Mouse (Mus musculus): ENCODE results near the gene Tmc8.
"Not testable (repeated sequence)": the region's sequence is repeated elsewhere in the genome, so short reads cannot be mapped to it uniquely, and the experiment has no call there.

The Tmc8 gene

DNA sequence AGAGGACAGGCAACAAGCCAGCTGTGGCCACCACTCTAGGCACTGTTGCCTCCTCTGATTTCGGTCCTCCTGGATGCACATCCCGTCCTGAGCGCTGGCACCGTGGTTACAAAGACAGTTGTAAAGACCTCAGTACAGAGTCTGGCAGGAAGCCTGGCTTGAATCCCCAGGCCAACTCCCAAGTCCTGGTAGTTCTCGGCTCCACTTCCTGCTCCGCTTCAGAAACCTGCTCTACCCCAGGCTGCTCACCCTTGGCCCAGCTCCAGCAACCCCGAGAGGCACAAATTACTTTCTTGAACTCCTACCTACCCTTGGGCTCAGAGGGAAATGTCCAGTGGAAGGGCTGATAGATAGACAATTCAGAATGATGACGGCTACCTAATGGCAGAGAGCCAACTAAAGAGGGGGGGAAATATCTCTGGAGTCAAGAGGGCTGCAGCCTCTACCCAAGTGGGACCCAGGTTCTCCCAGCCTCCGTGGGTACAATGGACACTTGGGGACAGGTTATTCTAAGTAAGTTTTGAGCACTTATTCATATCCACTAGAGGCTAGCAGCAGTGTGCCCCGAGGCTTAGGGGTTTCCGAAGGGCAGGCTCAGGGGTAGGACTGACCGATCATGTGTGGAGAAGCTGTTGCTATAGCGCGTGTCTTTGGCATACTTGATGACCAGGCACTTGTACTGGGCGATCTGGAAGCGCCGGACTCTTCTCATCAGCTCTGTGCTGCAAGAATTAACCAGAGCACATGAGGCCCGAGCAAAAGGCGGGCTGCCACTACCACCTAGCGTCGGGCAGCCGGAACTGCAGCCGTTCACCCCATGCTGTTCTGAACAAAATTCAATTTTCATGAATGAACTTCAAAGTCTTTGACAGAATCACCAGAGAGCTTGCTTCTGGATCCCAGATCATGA is 42.4 kb downstream of the Tmc8 start:
- DNase-seq (ENCODE audit: low spot score in 2 of 2) = peak; percentile 84 to 94

DNA sequence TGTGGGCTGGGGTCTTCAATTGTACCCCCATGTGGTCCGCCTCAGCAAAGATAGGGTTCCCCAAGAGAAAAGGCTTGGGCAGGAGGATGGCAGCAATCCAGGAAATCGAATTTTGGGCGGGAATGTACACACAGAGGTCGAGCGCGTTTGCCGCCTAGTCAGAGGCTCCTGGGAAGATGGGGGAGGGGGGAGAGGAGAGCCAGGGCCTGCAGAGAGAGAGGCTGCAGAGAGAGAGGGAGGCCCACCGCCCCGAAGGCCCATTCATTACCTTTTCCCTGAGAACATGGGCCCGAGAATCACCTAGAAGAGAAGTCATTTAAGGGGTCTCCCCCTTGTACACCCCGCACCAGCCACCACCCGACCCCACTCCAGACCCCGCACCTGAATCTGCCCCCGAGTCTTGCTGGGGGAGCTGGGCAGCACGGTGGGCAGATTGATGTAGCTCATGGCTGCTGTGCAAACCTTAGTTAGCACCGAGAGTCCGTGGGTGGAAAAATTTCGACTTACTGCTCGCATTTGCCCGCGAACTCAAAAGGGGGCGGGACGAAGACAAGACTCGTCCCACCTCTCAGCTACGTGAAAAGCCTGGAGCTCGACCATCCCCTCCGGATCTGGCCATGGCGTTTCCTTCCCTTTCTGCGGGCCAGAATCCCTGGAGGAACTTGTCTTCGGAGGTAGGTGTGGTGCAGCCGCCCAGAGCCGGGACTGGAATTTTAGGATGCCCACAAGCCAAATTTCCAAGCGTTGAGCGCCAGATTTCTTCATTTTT is 43.6 kb downstream of the Tmc8 start, which contains the start of the genes Afmid and Tk1:
Gene Afmid (plus strand): TSS at position 592 of the 769 bp plus-strand sequence.
Gene Tk1 (minus strand): TSS at position 760 of the 769 bp plus-strand sequence.
- DNase-seq (ENCODE audit: low spot score in 2 of 2) = peak; percentile 82 to 88

DNA sequence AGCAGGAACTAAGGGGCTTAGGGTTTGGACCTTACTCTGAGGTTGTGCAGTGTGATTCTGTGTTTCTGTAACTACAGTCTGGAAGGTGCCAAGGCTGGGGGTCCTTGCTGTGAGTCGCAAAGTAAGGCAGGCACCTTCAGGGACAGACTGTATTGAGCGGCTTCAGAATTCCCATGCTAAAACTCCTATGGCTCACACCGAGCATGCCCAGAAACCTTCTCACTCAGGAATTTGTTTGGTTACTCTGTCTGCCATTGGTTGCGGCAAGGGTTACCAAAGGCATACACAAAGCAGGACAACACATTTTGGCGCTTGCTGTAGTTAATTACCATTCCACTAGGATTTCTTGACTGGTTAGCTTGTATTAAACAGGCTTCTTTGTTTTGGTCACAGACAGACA is 44.3 kb downstream of the Tmc8 start:
- no peak for DNase-seq (ENCODE audit: low spot score in 2 of 2)

GRCm38 (mm10) chr11:117826916-117827315 is 45.0 kb downstream of the Tmc8 start:
- no peak for DNase-seq (ENCODE audit: low spot score in 2 of 2)

- no peak for DNase-seq (ENCODE audit: low spot score in 2 of 2)
Measured at GRCm38 (mm10) chr11:117827386-117827785, 45.5 kb downstream of the Tmc8 start.

GRCm38 (mm10) chr11:117828149-117828887 is 46.4 kb downstream of the Tmc8 start:
- DNase-seq (ENCODE audit: low spot score in 2 of 2) = peak; percentile 79 to 91

DNA sequence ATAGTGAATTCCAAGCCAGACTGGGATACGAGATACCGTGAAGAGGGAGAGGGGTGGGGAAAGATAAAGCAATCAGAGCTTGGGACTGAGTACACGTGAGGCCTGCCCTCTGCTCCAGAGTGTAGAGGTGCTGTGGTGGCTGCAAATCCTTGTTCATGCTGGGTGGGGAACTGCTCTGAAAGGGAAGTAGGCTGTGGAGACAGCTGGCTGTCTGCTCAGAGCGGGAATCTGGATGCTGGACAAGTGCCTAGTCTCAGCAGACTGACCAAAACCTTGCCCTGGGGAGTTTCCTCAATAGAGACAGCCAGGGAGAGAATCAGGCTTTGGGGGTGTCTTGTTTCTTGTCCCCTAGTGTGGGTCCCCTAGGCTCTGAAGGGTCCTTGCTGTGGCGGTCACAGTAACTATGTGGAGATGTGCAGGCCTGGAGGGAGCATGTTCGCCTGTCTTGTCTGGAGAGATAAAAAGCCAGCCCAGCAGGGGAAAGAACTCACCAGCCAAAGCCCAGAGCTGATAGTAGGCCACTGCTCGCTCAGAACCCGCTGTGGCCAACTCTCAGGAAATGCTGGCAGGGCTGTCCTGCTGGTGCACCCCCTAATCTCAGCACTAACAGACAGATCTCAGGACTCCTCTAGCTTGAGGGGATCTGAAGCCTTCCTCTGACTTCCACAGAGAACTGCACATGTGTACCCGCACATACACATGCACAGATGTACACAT is 47.2 kb downstream of the Tmc8 start:
- DNase-seq (ENCODE audit: low spot score in 2 of 2) = peak in 1 of 2 experiments; percentile 70

DNA sequence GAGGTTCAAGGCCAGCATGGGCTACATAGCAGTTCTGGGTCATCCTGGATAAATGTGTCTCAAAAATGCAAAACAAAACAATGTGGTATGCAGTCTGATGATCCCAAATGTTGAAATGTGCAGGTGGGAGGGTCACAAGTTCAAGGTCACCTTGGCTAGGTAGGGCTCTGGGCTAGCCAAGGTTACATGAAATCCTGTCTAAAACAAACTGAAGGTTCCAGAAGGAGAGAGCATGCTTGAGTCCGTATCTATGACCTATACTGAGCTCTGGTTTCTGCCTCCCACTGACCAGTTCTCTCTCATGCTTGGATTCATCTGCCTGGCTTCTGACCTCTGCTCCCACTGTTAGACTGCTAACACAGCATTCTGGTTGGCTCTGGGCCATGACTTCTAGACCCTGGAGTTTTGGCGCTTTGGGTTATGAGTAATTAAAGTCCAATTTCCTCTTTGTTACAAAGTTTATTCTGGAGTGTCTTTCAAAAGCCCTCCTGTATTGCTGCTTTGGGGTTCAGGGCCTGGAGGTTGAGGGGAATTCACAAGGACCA is 47.9 kb downstream of the Tmc8 start:
- DNase-seq (ENCODE audit: low spot score in 2 of 2) = no peak

DNA sequence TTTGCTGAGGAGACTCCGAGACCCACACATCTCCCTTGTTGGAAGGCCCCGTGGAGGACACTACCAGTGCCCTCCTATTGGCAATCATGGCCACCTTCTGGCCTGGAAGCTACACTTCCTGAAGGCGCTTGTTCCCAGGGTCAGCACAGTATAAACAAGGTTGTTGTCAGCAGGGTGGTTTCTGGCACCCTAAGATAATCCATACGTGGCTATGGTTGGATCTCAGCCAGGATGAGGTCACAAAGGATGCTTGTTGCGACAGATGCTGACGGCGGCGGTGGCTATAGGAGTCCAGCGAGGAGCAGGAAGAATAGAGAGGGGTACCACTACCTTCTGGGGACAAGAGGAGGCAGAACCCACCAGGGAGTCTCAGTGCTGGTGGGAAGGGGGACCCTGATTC is 48.5 kb downstream of the Tmc8 start:
- peak; percentile 82 to 87 for DNase-seq (ENCODE audit: low spot score in 2 of 2)

GRCm38 (mm10) chr11:117832086-117832969 is 50.5 kb downstream of the Tmc8 start:
- DNase-seq (ENCODE audit: low spot score in 2 of 2) = peak; percentile 91 to 98

DNA sequence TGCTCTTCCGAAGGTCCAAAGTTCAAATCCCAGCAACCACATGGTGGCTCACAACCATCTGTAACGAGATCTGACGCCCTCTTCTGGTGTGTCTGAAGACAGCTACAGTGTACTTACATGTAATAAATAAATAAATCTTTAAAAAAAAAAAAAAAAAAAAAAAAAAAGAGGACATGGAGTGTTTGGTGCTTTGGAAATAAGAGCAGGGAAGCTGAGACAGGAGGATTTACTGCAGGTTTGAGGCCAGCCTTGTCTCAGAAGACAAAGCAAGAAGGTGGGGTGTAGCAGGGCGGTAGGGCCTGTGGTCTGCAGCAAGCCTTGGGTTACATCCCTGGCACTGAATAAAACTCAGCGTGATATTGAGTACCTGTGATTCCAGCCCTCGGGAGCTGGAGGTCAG is 51.6 kb downstream of the Tmc8 start:
- not testable (repeated sequence) for DNase-seq (ENCODE audit: low spot score in 2 of 2)

GRCm38 (mm10) chr11:117834086-117834485 is 52.2 kb downstream of the Tmc8 start:
- no peak for DNase-seq (ENCODE audit: low spot score in 2 of 2)

DNA sequence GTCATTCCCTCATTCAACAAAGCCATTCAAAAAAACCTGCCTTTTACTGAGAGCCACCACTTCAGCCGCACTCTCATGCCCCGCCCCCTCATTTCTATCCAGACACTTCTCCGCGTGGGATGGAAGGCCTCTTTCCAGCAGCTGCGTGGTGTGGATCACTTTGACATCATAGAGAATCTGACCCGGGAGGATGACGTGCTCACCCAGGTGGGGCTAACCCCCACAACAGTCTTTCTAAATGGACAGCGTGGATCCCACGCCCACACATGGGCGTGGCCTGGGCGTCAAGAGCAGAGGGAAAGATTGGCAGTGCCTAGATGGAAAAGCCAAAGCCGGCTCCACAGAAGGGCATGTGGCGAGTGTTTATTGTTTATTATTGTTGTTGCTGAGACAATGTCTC is 54.4 kb downstream of the Tmc8 start:
- peak; percentile 63 to 74 for DNase-seq (ENCODE audit: low spot score in 2 of 2)

- peak; percentile 81 to 85 for DNase-seq (ENCODE audit: low spot score in 2 of 2)
Measured at GRCm38 (mm10) chr11:117838572-117838971, 56.7 kb downstream of the Tmc8 start.

DNA sequence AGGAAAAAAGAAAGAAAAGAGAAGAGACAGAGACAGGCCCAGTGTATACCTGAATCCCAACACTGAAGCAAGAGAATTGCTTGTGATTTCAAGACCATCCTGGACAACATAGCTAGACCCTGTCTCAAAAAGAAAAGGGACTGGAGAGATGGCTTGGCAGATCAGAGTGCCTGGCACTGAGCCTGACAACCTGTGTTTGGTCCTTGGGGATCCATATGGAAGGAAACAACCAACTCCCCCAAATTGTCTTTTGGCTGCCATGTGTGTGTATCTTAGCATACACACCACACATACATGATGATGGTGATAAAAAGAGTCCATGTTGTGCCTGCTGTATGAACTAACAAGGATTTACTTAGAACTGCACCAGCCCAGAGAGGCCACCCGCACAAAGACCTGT is 57.1 kb downstream of the Tmc8 start:
- DNase-seq (ENCODE audit: low spot score in 2 of 2) = no peak

DNA sequence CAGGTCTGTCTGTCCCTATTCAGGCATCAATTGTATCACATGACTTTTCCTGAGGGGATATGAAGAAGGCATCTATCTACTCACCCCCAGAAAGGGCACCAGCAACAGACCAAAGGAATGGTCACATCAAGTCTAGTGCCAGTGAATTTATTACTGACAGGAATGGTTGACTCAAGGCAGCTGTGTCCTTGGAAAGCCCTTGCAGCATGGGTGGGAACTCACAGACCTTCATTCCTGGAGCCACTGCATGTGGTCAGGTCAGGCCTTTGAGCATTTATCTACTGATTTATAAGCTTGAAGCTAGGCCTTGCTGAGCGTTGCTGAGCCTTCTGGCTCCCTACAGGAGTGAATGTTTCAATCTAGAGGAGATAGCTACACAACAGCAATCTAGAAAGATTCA is 59.0 kb downstream of the Tmc8 start:
- DNase-seq (ENCODE audit: low spot score in 2 of 2) = no peak

All from spleen, postnatal 4 days (tissue).